Mouse (Mus musculus) liver, adult 2 months (tissue): ENCODE measurements around the gene Btbd3. TPM values are rescaled to one million over a fixed set of nuclear protein-coding genes. Genes with fewer than 3 reads are reported as not detected.

ENCODE experiments used
- DNase-seq: peaks from one replicate; pipeline ENCODE4 v3.0.0-alpha.2; 2011; ENCODE audit warnings: low read depth, low spot score; ENCODE audit errors: extremely low read depth
- H3K27ac ChIP-seq: fragments of 200-500 bp; replicated peaks from 2 replicates; pipeline ENCODE4 v1.5.1; 2012; ENCODE audit warnings: low read depth, mild to moderate bottlenecking, control low read depth, inconsistent platforms, low read length; ENCODE audit not compliant: insufficient read depth
- H3K27me3 ChIP-seq: fragments of 200-500 bp; 2 replicates; pipeline ENCODE4 v1.6.1; 2012; ENCODE audit warnings: mild to moderate bottlenecking, moderate library complexity, low read length, inconsistent platforms; ENCODE audit not compliant: control insufficient read depth, insufficient read depth
- H3K36me3 ChIP-seq: fragments of 200-500 bp; 2 replicates; pipeline ENCODE4 v1.6.1; 2012; ENCODE audit warnings: low read length, inconsistent platforms; ENCODE audit not compliant: control insufficient read depth, insufficient read depth
- H3K4me1 ChIP-seq: fragments of 200-500 bp; 2 replicates; pipeline ENCODE4 v1.6.1; 2011; ENCODE audit warnings: low read length; ENCODE audit not compliant: control insufficient read depth, insufficient read depth
- H3K4me3 ChIP-seq: fragments of 200-500 bp; 2 replicates; pipeline ENCODE4 v1.5.1; 2011; ENCODE audit warnings: low read depth, mild to moderate bottlenecking, control low read depth, low read length, moderate library complexity; ENCODE audit not compliant: insufficient read depth
- H3K79me2 ChIP-seq: fragments of 200-500 bp; 2 replicates; pipeline ENCODE4 v1.6.1; 2012; ENCODE audit warnings: inconsistent platforms, mild to moderate bottlenecking, low read length, moderate library complexity; ENCODE audit not compliant: control insufficient read depth, insufficient read depth
- H3K9ac ChIP-seq: fragments of 200-500 bp; 2 replicates; pipeline ENCODE4 v1.6.1; 2012; ENCODE audit warnings: low read depth, mild to moderate bottlenecking, control low read depth, inconsistent platforms, low read length
- CTCF ChIP-seq: fragments of 200-500 bp; IDR thresholded peaks from 2 replicates; pipeline ENCODE4 v1.5.1; 2011; ENCODE audit warnings: low read depth, low read length, control low read depth
- POLR2A ChIP-seq: fragments of 200-500 bp; IDR thresholded peaks from 2 replicates; pipeline ENCODE4 v1.6.1; 2011; ENCODE audit warnings: low read length, control low read depth; ENCODE audit not compliant: insufficient read depth; ENCODE audit errors: extremely low read depth
- WGBS: fragments of 180-500 bp; shearing (Covaris S2); methylation state at CpG from one replicate; pipeline ENCODE4 v1.1.7; 2018; 5-methylcytosine and 5-hydroxymethylcytosine counted together
- polyA plus RNA-seq: library from polyadenylated mRNA; depleted of rRNA; stranded (reverse); fragments of >200 nt; gene quantifications from 2 replicates; pipeline ENCODE4 v1.2.3, GENCODE M21; 2012
- total RNA-seq: library from RNA; depleted of rRNA; stranded (reverse); fragments of >200 nt; gene quantifications from 2 replicates; pipeline ENCODE4 v1.2.3, GENCODE M21; 2014

Gene Btbd3
- total and polyA plus RNA-seq, 2 experiments = 1.4 to 2.7 TPM

DNA sequence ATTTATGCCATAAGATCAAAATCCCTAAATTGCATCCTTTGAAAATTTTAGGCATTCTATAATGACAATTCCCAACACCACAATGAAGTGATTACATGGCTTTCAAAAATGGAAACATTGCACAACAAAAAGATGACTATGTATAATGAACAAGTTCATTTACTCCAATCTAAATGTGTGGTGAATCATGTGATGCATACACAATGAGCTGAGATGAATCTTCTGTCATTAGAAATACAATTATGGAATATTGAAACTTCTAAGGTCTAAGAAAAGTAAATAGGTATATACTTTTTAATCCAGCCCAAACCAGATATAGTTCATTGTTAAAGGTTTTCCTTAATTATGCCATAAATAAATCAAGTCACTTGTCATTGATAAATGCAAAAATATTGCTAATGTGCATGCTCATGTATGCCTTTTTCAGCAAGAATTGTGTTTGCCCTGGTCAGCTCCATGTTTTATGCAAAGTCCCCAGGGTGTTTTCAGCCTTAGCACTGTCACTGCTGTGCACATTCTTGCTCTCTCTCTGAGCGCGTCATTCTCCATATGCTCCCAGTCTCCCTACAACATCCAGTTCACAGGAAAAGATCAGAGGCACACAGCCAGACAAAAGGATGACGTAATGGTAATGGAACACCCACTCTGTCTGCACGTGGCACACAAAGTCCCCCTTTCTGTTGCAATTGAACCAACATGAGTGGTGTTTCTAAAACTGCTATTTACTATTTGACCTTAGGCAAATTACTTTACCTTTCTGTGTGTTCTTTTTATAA lies 149.6 kb downstream of the Btbd3 start:
- H3K27me3 ChIP-seq = no peaks in the 10 kb centered on the region
- no peaks in the 10 kb centered on the region for H3K36me3 ChIP-seq
- no peak for TF ChIP-seq POLR2A
- TF ChIP-seq CTCF = no peak
- no peak overlapping the region for H3K9ac ChIP-seq
- no peaks in the 10 kb centered on the region for H3K79me2 ChIP-seq
- no peaks in the 10 kb centered on the region for H3K4me1 ChIP-seq
- H3K27ac ChIP-seq = no peak overlapping the region
- no peak overlapping the region for H3K4me3 ChIP-seq
- no peak for DNase-seq
- 38% methylated on average over 4 of the region's 4 CpGs for WGBS

DNA sequence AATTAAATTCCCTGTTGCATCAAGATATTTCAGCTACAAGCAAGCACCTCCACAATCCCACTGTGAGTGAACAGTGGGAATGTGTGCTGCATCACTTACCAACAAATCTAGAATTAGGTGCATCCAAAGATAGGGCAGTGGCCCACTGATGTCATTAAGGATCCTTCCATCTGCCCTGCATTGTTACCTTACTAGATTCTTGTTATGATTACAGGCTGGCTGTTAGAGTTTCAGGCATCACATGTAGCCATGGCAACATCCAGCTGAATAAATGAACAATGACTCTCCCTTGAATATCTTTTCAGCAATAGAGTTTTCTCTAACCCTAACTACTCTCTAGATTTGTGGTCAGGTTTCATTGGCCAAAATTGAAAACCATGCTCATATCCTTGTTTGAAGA lies 150.3 kb downstream of the Btbd3 start:
- H3K79me2 ChIP-seq = no peaks in the 10 kb centered on the region
- H3K9ac ChIP-seq = no peak overlapping the region
- no peak overlapping the region for H3K27ac ChIP-seq
- DNase-seq = no peak
- H3K4me3 ChIP-seq = no peak overlapping the region
- no peaks in the 10 kb centered on the region for H3K36me3 ChIP-seq
- H3K4me1 ChIP-seq = no peaks in the 10 kb centered on the region
- TF ChIP-seq POLR2A = no peak
- TF ChIP-seq CTCF = no peak
- no peaks in the 10 kb centered on the region for H3K27me3 ChIP-seq

- no peak for DNase-seq
- Histone ChIP-seq H3K4me1 (peaks cover 1% of the 10 kb centered on the region; the same call in 1 of the 2 replicates), H3K9ac (no peak overlapping the region), H3K4me3 (no peak overlapping the region), H3K79me2 (no peaks in the 10 kb centered on the region), H3K27ac (no peak overlapping the region), H3K36me3 (no peaks in the 10 kb centered on the region), H3K27me3 (no peaks in the 10 kb centered on the region)
- TF ChIP-seq CTCF (no peak), POLR2A (no peak)
- WGBS = 89% methylated on average over 5 of the region's 5 CpGs
Measured at GRCm38 (mm10) chr2:138412537-138412936, 156.2 kb downstream of the Btbd3 start.

DNA sequence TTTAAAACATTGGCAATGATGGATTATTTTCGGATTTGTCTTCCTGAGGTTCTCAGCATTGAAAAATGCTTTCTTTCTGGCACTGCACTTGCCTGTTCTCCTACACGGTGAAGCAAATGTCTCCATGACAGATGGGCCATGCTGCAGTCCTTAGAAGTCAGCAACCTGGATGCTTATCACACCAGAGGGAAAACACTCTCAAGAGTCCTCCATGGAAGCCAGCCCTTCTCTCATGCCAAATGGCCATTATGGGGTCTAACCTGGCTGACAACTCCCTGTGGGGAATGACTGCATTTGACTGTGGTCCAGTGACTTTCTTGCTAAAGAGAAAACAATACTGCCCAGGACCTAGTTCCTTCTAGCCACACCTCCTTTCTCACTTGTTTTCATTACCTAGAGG lies 166.0 kb downstream of the Btbd3 start:
- no peak overlapping the region for H3K4me3 ChIP-seq
- TF ChIP-seq CTCF = no peak
- TF ChIP-seq POLR2A = no peak
- peaks cover 1% of the 10 kb centered on the region; the same call in 1 of the 2 replicates for H3K4me1 ChIP-seq
- H3K9ac ChIP-seq = no peak overlapping the region
- 73% methylated on average over 2 of the region's 2 CpGs for WGBS
- H3K27ac ChIP-seq = no peak overlapping the region
- H3K27me3 ChIP-seq = no peaks in the 10 kb centered on the region; the same call in 1 of the 2 replicates
- H3K36me3 ChIP-seq = no peaks in the 10 kb centered on the region
- DNase-seq = no peak
- H3K79me2 ChIP-seq = no peaks in the 10 kb centered on the region

GRCm38 (mm10) chr2:138431991-138432390 lies 175.6 kb downstream of the Btbd3 start:
- H3K4me3 ChIP-seq = no peak overlapping the region
- DNase-seq = no peak
- WGBS = 58% methylated on average over 2 of the region's 2 CpGs
- H3K79me2 ChIP-seq = no peaks in the 10 kb centered on the region
- H3K27ac ChIP-seq = no peak overlapping the region
- no peaks in the 10 kb centered on the region for H3K27me3 ChIP-seq
- no peak overlapping the region for H3K9ac ChIP-seq
- H3K4me1 ChIP-seq = no peaks in the 10 kb centered on the region
- TF ChIP-seq CTCF = no peak
- no peak for TF ChIP-seq POLR2A
- no peaks in the 10 kb centered on the region for H3K36me3 ChIP-seq

DNA sequence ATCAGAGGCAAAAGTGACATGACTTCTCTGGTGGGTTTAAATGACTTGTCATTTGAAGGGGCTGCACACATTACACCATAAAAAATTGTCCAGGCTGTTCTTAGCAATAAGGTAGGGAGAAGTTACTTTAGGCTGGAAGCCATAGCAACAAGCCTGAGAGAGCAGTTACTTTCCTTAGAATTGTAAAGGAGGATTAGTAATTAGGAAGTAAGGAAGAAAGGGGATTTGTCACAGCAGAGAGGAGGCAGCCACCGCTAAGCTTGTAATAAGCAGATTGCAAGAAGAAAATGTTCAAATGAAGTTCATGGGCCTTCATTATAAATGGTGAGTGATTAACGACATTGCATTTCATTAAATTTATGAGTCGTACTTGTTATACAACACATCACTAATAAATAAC lies 190.1 kb downstream of the Btbd3 start:
- Histone ChIP-seq H3K4me1 (no peaks in the 10 kb centered on the region), H3K27me3 (no peaks in the 10 kb centered on the region; the same call in 1 of the 2 replicates), H3K4me3 (no peak overlapping the region), H3K79me2 (no peaks in the 10 kb centered on the region), H3K36me3 (no peaks in the 10 kb centered on the region), H3K9ac (no peak overlapping the region), H3K27ac (no peak overlapping the region)
- TF ChIP-seq CTCF = no peak
- TF ChIP-seq POLR2A = no peak
- DNase-seq = no peak
- WGBS = 79% methylated on average over 3 of the region's 3 CpGs
